Mouse (Mus musculus) liver, postnatal 0 days (tissue): ENCODE measurements at regions not wholly inside any gene's neighbourhood (a gene's known extent, or its start where the extent isn't known, plus 50 kb on each side); places are given as distances from the start of the nearest gene placed in this dataset.

Source experiments
- CTCF ChIP-seq: sonication (generic); IDR thresholded peaks from 2 replicates; pipeline ENCODE4 v1.5.1; 2016; ENCODE audit warnings: antibody characterized with exemption, low read depth
- EP300 ChIP-seq: IDR thresholded peaks from 2 replicates; pipeline ENCODE4 v1.6.1; 2016; ENCODE audit warnings: antibody characterized with exemption, low read depth, mild to moderate bottlenecking

DNA sequence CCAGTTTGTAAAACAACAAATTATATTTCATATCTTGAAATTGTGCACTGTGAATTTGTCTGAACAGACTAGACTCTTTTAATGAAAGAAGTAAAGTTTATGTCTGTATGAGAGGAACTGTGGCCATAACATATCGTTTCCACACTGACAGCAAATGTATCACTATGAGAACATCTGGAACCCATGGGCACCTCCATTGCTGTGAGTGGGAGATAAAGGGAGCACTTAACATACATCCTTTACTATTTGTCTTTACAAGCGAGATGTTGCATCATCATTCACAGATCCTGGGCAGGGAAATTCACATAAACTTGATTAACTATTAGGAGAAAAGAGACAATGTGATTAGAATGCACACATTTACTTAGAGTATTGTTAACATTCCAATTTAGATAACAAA is 476.2 kb downstream of the Cdh9 start:
- TF ChIP-seq CTCF = no peak
- TF ChIP-seq EP300 = no peak
